Mouse (Mus musculus) testis, adult 2 months (tissue): ENCODE data around the gene 1500009C09Rik.

Source experiments
- CTCF ChIP-seq: fragments of 200-500 bp; IDR thresholded peaks from 2 replicates; pipeline ENCODE4 v1.5.1; 2012; ENCODE audit warnings: low read depth, mild to moderate bottlenecking, inconsistent platforms, low read length, moderate library complexity; ENCODE audit not compliant: control insufficient read depth, insufficient read depth, insufficient replicate concordance
- POLR2A ChIP-seq: fragments of 200-500 bp; IDR thresholded peaks from 2 replicates; pipeline ENCODE4 v1.6.1; 2012; ENCODE audit warnings: low read depth, mild to moderate bottlenecking, inconsistent platforms, low read length, moderate library complexity; ENCODE audit not compliant: control insufficient read depth

GRCm38 (mm10) chr15:82251579-82251978 is 618 bp upstream of the 1500009C09Rik start:
- TF ChIP-seq CTCF (no peak), POLR2A (no peak)
